In the genomic region with DNA sequence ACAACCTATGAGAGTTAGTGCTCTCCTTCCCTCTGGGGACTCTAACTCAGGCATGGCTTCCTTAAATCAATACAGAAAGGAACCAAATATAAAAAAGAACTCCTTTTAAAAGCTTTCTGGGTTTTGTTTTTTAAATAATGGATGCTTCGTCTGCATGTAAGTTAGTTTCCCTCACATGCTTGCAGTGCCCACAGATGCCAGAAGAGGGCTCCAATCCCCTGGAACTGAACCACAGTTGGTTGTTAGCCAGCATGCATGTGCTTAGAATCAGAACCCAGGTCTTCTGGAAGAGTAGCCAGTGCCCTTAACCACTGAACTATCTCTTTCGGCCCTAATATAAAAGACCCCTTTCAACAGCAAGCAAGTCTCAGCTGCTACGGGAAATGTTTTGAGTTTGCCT, we compare ENCODE assay signal across 10 mouse cellular contexts.
DNase-seq lines count a peak whose midpoint lies in the region; ATAC-seq and TF ChIP-seq lines count a peak whose summit lies in the region.
"Had no signal": no experiment of that assay in that cellular context is flagged by ENCODE, and none has a peak within 500 bp of the region (broad histone marks: within the 10 kb centered on the region; RNA-seq: fewer than 3 reads in every experiment).

No protein-coding gene starts in this region.

- ATAC-seq in midbrain, postnatal 0 days (ENCODE audit: low FRiP score) = no peak
- ATAC-seq in midbrain, embryonic 15.5 days (replicated peaks) = no peak
- ATAC-seq in Patski = no peak
- ATAC-seq in erythroid progenitor cell, adult 5-6 weeks (replicated peaks; ENCODE audit: low FRiP score, poor library complexity, severe bottlenecking) = no peak

- peak; percentile 47 for TF ChIP-seq CTCF in midbrain, postnatal 0 days (IDR thresholded peaks at IDR 0.05)
- TF ChIP-seq CTCF in Patski (IDR thresholded peaks at IDR 0.05) = peak; percentile 75

- H3K4me3 ChIP-seq in midbrain, postnatal 0 days (ENCODE audit: low read depth, low read length) = no peak overlapping the region
- H3K4me3 ChIP-seq in midbrain, embryonic 15.5 days = no peak overlapping the region
- H3K4me3 ChIP-seq: erythroblast, embryonic 14.5 days had no signal

- H3K4me2 ChIP-seq in midbrain, postnatal 0 days (ENCODE audit: low read depth, low read length, poor library complexity, severe bottlenecking) = no peak overlapping the region
- H3K4me2 ChIP-seq in midbrain, embryonic 15.5 days = no peak overlapping the region

- WGBS in midbrain, postnatal 0 days = 95% methylated on average over 3 of the region's 3 CpGs
- 97% methylated on average over 3 of the region's 3 CpGs for WGBS in midbrain, embryonic 15.5 days

- H3K36me3 ChIP-seq in midbrain, postnatal 0 days (ENCODE audit: insufficient read depth, low read length) = no peaks in the 10 kb centered on the region
- no peaks in the 10 kb centered on the region for H3K36me3 ChIP-seq in midbrain, embryonic 15.5 days (replicated peaks)

- CTCF ChIA-PET in Patski (lab: Charles Lee) = no interaction called here

- H3K27me3 ChIP-seq in midbrain, postnatal 0 days (ENCODE audit: insufficient read depth, low read length) = no peaks in the 10 kb centered on the region
- no peaks in the 10 kb centered on the region for H3K27me3 ChIP-seq in midbrain, embryonic 15.5 days (replicated peaks)
- no peaks in the 10 kb centered on the region for H3K27me3 ChIP-seq in Patski

- H3K4me1 ChIP-seq in midbrain, postnatal 0 days (ENCODE audit: insufficient read depth, low read length) = no peaks in the 10 kb centered on the region
- H3K4me1 ChIP-seq in midbrain, embryonic 15.5 days = no peaks in the 10 kb centered on the region

- H3K9ac ChIP-seq in midbrain, postnatal 0 days (replicated peaks; ENCODE audit: low read length, poor library complexity, severe bottlenecking) = no peak overlapping the region
- H3K9ac ChIP-seq in midbrain, embryonic 15.5 days = no peak overlapping the region

- peak; percentile 17 for DNase-seq in heart, postnatal 4 days
- no peak for DNase-seq in heart, adult 8-10 months (ENCODE audit: low spot score)
- DNase-seq in midbrain, postnatal 0 days (ENCODE audit: low spot score) = no peak
- DNase-seq in Patski (ENCODE audit: low read depth, low spot score) (no peak), MN1 (ENCODE audit: low spot score) (no peak)
- DNase-seq in thymus, postnatal 0 days (ENCODE audit: low spot score) = peak; percentile 19
- DNase-seq: gastrocnemius, postnatal 14 days had no signal

- H3K9me3 ChIP-seq in midbrain, postnatal 0 days (ENCODE audit: low read length) = no peaks in the 10 kb centered on the region
- no peaks in the 10 kb centered on the region for H3K9me3 ChIP-seq in midbrain, embryonic 15.5 days

- no peak overlapping the region for H3K27ac ChIP-seq in midbrain, postnatal 0 days (ENCODE audit: low read depth, low read length)
- no peak overlapping the region for H3K27ac ChIP-seq in midbrain, embryonic 15.5 days

- POLR2A ChIA-PET in Patski (lab: Charles Lee) = interaction anchor here (0.6 kb wide), 1 partner anchor 182 kb away, joined by 3 read pairs; no protein-coding TSS in a partner anchor

- in situ Hi-C loops in Patski (cut with MboI; ENCODE audit: low pct_unique_long_range_greater_than_20kb) = no loop called here

Comparison
In these comparisons a context has a peak if more than half of its experiments do, and no peak if none do; other contexts are left out.
1. DNase-seq: peak in heart, postnatal 4 days (single experiment) and thymus, postnatal 0 days (single experiment); none in heart, adult 8-10 months (single experiment), midbrain, postnatal 0 days (single experiment), Patski (single experiment) and MN1 (single experiment).